Mouse (Mus musculus) heart, adult 2 months (tissue): ENCODE results near the gene Bhlha15.

Source experiments
- CTCF ChIP-seq: fragments of 200-600 bp; IDR thresholded peaks from 2 replicates; pipeline ENCODE4 v1.8.1; 2022; ENCODE audit warnings: antibody characterized with exemption, mild to moderate bottlenecking, moderate library complexity
- EP300 ChIP-seq: fragments of 200-500 bp; IDR thresholded peaks from 2 replicates; pipeline ENCODE4 v1.6.1; 2011; ENCODE audit warnings: low read depth, low read length, control low read depth; ENCODE audit not compliant: insufficient read depth
- POLR2A ChIP-seq: fragments of 200-500 bp; IDR thresholded peaks from 2 replicates; pipeline ENCODE4 v1.6.1; 2011; ENCODE audit warnings: mild to moderate bottlenecking, low read depth, low read length, control low read depth; ENCODE audit not compliant: insufficient read depth

DNA sequence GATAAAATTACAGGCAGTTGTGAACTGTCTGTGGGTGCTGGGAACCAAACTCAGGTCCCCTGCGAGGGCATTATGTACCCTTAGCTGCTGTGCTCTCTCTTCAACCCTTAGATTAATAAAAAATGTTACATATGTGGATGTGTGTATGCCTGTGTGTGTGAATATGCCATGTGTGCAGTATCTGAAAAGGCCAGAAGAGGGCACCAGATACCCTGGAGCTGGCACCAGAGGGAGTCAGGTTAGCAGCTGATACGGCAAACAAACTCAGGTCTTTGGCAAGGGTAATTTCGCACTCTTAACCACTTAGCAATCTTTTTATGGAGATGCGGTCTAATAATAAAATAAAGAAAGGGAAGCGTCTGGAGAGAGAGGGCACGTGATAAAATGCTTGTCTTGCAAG, 12.3 kb downstream of the Bhlha15 start:
- TF ChIP-seq POLR2A = no peak
- peak; percentile 43 for TF ChIP-seq CTCF
- TF ChIP-seq EP300 = no peak
